Mouse (Mus musculus) telencephalon, adult 2 months (tissue): ENCODE data around the gene Lce1f.
"Not testable (repeated sequence)": the region's sequence is repeated elsewhere in the genome, so short reads cannot be mapped to it uniquely, and the experiment has no call there.

ENCODE experiments used
- DNase-seq: peaks from one replicate; pipeline ENCODE4 v3.0.0-alpha.2; 2011; ENCODE audit warnings: low read depth, low spot score

Gene Lce1f

GRCm38 (mm10) chr3:92720250-92720649 is at the start of gene Lce1f:
Gene Lce1f, minus strand, starts transcription at chr3:92720350.
- no peak for DNase-seq

GRCm38 (mm10) chr3:92764965-92765364 is 44.8 kb upstream of the Lce1f start, which contains the start of gene Lce1h:
Gene Lce1h, minus strand, starts transcription at chr3:92765065.
- DNase-seq = no peak

- DNase-seq = no peak
Observed at GRCm38 (mm10) chr3:92753197-92753596, 33.0 kb upstream of the Lce1f start.

- DNase-seq = no peak
Observed at GRCm38 (mm10) chr3:92752238-92752637, 32.1 kb upstream of the Lce1f start, which contains the start of gene Lce1g. Gene Lce1g, minus strand, starts transcription at chr3:92752338.

- no peak for DNase-seq
Observed at GRCm38 (mm10) chr3:92738996-92739395, 18.8 kb upstream of the Lce1f start, which contains the start of gene Gm38119. Gene Gm38119, minus strand, starts transcription at chr3:92739096.

- no peak for DNase-seq
Observed at GRCm38 (mm10) chr3:92722631-92723030, 2.5 kb upstream of the Lce1f start.

- DNase-seq = no peak
Observed at GRCm38 (mm10) chr3:92715122-92715521, 5.0 kb downstream of the Lce1f start.

- DNase-seq = no peak
Observed at GRCm38 (mm10) chr3:92708974-92709373, 11.2 kb downstream of the Lce1f start, which contains the start of gene Lce1e. Gene Lce1e, minus strand, starts transcription at chr3:92709074.

GRCm38 (mm10) chr3:92694613-92695012 is 25.5 kb downstream of the Lce1f start:
- no peak for DNase-seq

GRCm38 (mm10) chr3:92691688-92692087 is 28.5 kb downstream of the Lce1f start:
- no peak for DNase-seq

GRCm38 (mm10) chr3:92689154-92689553 is 31.0 kb downstream of the Lce1f start:
- not testable (repeated sequence) for DNase-seq

- DNase-seq = no peak
Observed at GRCm38 (mm10) chr3:92687110-92687509, 33.0 kb downstream of the Lce1f start, which contains the start of gene Lce1d. Gene Lce1d, minus strand, starts transcription at chr3:92687210.

- no peak for DNase-seq
Observed at GRCm38 (mm10) chr3:92678947-92679346, 41.2 kb downstream of the Lce1f start, which contains the start of gene Lce1c. Gene Lce1c, plus strand, starts transcription at chr3:92679247.

GRCm38 (mm10) chr3:92670215-92670614 is 49.9 kb downstream of the Lce1f start, which contains the start of gene Lce1a2:
Gene Lce1a2, minus strand, starts transcription at chr3:92670315.
- no peak for DNase-seq
